Mouse (Mus musculus) left cerebral cortex, postnatal 4 days (tissue): ENCODE measurements at regions not wholly inside any gene's neighbourhood (a gene's known extent, or its start where the extent isn't known, plus 50 kb on each side); places are given as distances from the start of the nearest gene placed in this dataset.
A peak's percentile ranks its signal among the peaks of the same experiment; 100 is the strongest.

ENCODE experiments used
- DNase-seq: peaks from one replicate; pipeline ENCODE4 v3.0.0-alpha.2; 2022
- intact Hi-C: fragments of 180-260 bp; cut with DNase I; formaldehyde crosslinking; loops from one replicate; pipeline ENCODE4 v1.15.1; 2025

DNA sequence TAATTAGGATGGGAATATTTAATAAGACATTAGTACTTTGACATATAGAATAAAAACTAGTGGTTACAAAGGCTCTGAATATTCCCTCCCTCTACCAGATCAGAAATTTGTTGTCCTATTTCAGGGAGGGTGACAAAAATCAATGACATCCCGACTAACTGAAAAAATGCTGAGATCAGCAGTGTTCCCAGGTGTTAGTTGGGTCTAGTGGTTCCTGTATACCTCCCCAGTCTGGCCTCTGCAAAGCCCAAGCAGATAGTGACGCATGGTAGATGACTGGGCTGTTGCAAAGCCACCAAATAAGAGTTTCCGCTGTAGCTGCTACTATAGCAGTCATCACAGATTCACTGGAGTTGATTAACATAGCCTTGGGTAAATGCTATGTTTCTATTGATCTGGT lies 59.9 kb upstream of the Gm4791 start:
- DNase-seq, result no peak
- intact Hi-C loops, result no loop called here

DNA sequence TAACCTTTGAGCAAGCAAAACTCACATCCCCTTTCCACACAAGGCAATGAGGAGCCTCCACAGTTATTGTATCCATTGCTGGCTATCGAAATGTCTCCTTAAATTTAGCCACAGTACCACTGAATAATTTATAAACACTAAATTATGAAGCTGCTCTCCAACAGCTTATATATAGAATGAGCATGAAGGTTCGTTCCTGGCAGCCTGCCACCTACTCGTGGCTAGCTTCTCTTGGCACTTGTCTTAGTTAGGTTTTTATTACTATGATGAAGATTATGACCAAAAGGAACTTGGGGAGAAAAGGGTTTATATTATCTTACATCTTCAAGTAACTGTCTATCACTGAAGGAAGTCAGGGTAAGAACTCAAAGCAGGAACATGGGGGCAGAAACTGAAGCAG lies 72.9 kb upstream of the Gm4791 start:
- intact Hi-C loops, result no loop called here
- no peak for DNase-seq

DNA sequence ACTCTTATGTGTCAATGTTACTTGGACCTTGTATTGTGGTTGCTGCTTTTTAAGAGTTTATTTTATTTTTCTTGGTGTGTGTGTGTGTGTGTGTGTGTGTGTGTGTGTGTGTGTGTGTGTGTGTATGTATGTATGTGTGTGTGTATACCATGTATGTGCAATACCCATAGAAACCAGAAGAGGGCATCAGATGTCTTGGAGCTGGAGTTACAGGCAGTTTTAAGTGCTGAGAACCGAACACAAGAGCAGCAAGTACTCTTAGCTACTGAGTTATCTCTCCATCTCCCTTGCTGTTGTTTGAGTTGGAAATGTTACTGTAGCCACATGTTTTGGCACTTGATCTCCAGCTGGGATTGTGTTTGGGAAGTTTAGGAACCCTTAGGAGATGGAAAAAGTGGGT lies 78.5 kb upstream of the Gm4791 start:
- no peak for DNase-seq
- intact Hi-C loops, result no loop called here

DNA sequence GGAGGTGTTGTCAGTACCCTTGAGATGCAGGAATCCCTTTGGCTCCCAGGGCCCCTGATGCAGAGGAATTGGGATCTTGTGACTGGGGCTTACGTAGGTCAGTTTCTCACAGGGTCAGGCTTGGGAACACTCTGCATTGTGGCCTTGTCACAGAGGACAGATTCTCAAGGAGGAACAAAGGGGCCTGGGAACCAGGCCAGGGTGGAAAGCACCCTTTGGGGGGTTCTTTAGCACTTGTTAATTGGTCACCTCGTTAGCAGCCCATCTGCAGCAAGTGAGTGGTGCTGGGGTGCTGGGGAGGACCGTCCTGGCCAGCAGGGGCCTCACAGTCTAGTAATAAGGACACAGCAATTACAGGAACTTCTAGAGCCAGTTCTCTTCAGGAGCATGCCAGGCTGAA lies 85.3 kb upstream of the Gm4791 start:
- peak; percentile 23 for DNase-seq
- intact Hi-C loops, result no loop called here

DNA sequence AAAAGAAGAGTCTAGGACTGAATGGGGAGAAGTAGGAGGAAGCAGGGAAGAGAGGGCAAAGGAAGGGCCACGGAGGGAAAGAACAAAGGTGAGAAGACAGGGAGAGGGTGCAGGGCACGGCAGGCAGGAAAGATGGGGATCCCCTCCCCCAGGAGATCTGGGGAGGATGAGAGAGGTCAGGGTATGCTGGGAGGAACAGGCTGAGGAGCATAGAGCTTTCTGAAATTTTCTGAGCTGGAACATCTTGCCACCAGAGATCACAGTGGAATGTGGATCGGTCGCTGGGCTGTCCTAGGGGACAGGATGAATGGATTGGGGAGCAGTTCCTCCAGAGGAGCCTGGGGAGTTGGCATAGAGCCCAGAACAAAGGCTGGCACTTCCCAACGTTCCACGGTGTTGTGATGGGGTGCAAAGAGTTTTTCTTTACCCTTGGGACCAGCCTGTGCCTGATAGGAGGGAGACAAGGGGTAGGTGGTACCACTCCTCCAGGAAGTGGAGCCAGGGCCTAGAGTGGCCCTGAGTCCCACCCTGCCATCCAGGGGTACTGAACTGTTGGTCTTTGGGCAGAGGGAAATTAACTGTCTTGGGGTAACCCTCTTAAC lies 89.0 kb upstream of the Gm4791 start:
- intact Hi-C loops, result no loop called here
- DNase-seq, result peak; percentile 18

DNA sequence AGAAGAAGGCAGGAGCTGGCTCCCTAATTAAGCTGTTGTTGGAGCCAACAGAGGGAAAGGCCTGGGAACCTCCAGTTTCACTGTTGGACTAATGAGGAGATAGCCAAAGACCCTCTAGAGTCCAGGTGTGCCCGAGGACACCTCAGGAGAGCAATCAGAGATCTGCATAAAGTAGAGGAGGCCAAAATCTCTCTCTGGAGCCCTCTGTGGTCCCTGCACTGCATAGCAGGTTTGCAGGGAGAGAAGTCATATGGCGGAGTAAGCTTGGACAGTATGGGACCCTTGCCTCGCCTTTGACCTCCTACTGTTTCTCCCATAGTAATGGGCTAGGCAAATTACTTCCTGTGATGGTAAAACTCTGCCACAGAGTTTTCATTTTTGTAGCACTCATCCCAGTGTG lies 93.5 kb upstream of the Gm4791 start:
- no peak for DNase-seq
- intact Hi-C loops, result no loop called here

DNA sequence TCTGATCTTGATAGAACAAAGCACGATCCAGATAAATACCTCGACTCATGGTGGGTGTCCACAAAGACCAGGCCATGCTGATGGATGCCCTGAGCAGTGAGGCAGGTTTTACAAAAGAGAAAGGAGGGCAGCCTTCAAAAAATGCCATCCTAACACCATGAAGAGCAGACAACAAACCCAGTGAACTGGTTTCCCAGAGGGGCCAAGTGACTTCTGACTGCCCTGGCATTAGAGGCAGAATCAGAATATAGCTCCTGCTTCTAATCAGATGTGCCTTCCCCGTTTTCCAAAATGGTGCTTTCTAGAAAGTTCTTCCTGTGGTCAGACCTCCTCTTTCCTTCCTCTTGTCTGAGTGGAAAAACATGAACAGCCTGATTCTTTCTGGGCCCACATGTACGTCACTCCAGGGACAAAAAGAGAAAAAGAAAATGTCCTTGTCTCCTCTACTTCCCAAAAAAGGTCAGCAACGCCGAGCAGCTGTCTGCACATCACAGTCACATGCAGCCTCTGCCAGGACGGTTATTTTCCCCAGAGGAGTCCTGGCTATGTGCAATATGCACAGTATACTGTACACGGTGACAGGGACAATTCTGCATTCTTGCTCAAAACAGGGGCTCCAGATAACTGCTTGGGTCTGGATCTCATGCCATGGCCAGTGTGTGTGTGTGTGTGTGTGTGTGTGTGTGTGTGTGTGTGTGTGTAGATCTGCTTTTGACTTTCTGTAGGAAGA lies 94.9 kb upstream of the Gm4791 start:
- DNase-seq, result no peak
- intact Hi-C loops, result no loop called here

DNA sequence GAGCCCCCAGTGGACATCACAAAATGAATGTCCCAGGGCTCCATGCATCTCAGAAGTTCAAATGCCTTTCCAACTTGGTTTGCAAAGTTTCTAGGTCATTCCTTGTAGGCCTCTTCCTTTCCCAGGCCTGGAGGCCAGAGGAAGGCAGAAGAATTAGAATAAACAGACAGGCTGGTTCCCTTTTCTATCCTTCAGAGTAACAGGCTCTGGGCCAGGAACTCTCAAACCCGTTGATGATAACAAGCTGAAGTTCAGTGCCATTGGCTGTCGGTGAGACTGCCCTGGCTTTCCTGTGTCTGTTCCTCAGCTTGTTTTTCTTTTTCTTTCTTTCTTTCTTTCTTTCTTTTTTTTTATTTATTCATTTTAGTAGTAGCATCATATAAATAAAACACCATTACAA lies 99.3 kb upstream of the Gm4791 start:
- no peak for DNase-seq
- intact Hi-C loops, result no loop called here

DNA sequence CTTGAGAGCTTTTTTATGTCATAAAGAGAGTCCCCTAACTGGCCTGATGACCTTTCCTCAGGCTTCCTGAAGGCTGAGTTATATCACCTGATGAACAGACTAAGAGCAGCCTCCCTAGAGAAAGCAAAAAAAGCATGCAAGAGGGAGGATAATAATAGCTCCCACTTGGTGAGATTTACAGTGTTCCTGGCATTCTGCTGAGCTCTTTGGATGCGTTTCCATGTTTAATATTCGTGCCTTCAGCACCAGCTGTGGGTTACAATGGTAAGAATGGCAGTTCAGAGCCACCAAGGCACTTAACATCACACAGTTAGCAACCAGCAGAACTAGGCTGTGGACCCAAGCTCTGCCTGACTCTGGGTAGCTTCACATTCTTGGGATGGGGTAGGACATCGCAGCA lies 100.4 kb upstream of the Gm4791 start:
- DNase-seq, result no peak
- intact Hi-C loops, result no loop called here

DNA sequence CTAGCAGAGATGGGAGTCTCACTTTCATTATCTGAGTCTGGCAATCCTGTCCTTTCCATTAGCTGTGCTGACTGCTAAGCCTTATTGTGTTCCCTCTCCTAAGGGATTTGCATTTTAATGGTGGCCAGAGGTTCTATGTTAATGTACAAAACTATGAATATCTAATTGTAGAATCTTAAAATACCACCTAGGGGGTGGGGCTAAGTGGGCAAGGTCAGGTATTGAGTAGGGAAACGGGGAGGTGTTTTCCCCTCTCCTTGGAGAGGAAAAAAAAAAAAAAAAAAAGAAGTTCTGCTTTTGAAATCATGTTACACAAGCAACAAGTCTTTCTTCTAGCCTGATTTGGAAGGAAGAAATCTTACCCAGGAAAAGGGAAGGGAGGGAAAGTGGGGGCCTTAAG lies 106.7 kb upstream of the Gm4791 start:
- DNase-seq, result no peak

DNA sequence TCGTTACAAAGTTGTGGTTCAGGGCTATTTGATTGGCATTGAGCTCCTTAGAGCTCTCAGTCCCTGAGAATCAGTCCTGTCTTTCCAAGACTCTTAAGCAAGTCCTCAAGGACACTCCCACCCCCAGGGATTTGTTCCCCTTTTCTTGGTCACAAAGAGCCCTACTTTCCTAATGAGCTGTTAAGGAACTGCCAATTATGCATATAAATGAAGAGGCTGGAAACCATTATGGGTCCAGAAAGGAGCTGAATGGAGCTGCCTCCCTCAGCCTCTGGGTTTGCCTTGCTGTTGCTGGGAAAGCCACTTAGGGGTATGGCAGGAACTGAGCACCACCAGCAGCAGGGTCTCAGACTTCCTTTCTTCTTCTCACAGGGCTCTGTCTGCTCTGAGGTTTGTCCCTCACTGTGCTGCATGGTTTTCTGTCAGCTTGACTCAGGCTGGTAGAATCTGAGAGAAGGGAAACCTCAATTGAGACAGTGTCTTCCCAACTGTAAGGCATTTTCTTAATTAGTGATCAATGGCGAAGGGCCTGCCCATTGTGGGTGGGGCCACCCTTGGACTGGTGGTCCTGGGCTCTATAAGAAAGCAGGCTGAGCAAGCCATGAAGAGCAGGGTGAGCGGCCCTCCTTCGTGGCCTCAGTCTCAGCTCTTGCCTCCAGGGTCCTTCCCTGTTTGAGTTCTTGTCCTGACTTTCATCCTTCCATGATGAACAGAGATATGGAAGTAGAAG lies 108.4 kb upstream of the Gm4791 start:
- DNase-seq, result no peak
- intact Hi-C loops, result no loop called here

More for the DNA sequence above, 106.7 kb upstream of the Gm4791 start:
- intact Hi-C loops, result no loop called here

DNA sequence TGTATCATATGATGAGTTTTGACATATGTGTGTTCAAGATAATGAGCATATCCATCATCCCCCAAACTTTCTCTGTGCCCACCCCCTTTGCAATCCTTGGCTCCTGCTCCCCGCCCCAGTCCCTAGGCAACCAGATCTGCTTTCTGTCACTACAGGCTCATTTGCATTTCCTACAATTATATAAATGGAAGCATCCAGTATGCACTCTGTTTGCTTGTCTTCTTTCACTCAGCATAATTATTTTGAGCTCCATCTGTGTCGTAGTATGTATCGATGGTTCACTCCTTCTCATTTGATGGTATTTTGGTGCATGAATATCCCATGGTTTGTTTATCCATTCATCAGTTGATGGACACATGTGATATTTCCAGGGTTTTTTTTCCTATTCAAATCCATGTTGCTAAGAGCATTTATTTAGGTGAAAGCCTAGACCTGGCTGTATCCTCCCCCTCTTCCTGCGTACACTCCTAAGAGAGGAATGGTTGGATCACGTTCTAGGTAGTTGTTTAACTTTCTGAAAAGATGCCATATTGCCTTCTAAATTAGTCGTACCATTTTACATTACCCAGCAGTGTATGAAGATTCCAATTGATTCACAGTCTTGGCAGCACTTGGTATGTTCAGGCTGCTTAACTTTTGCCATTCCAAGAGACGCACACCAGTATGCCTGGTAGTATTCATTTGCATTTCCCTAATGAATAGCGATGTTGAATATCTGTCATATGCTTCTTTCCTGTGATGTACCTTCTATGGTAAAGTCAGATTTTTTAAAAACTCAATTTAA lies 127.1 kb upstream of the Gm4791 start:
- DNase-seq, result no peak
- intact Hi-C loops, result no loop called here

DNA sequence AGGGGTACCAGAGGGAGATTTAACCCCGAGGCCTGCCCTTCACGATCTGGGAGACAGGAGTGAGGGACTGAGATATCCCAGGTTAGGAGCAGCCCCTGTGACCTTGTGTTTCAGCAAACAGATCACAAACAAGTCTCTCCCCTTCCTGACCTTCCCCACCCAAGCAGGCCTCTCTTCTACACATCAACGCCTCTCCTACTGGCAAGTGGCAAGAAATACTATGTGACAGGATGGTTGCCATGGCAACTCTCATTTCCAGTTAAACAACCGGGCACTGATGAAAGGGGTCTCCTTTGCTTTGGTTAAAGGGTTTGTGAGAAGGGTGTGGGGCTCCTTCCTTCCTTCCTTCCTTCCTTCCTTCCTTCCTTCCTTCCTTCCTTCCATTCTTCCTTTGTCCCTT lies 134.6 kb upstream of the Gm4791 start:
- DNase-seq, result no peak
- intact Hi-C loops, result no loop called here

DNA sequence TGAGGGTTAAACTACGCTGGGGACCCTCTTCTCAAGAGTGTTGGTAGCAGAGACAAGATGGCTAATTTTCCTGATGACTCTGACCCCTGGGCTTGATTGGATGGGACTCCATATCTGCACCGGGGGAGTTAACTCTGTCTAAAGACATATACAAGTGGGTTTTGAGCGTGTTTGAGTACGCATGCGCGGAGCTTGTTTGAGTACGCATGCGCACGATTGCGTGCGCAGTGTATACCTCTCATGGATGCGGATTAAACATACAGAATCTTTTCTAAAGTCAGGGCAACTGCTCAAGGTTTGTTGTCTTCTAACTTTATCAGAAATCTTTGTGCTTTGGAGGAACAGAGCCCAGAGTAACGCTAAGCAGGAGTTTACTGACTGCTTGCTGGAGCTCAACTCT lies 146.8 kb upstream of the Gm4791 start:
- no peak for DNase-seq
- intact Hi-C loops, result no loop called here

DNA sequence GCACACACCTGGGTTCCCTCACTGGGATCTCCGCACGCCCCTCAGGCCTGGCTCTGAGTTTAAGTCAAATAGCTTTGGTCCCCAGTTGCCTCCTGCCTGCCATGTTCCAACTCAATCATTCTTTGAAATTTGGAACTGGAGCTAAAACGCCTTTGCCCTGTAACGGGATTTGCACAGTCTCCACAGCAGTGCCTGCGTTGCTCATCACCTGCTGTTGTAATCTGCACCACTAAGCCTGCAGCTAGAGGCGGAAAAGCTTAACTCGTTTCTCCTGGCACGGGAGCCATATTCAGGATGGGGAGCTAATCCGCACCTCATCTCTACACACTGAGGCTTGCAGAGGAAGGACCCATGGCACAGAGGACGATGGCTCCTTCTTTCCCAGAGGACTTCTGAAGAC lies 147.2 kb upstream of the Gm4791 start:
- no peak for DNase-seq

DNA sequence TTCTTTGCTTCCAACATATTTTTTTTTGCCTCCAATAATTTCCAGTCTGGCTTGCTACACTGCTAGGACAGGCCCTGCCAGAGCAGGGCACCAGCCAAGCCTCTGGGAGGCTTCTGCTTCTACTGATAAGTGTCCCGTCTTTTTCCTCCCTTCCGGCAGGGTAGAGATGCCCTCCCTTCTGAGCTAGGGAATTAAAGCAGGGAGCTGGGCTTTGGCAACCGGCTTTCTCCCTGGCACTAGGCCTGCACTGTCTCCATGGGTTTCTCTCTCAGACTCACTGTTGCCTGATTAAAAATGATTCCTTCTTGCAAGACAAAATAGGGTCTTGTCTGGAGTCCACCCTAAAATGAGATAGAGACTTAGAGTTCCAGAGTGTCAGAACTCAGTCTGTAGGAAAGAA lies 153.3 kb upstream of the Gm4791 start:
- intact Hi-C loops, result no loop called here
- peak; percentile 83 for DNase-seq

More for the DNA sequence above, 147.2 kb upstream of the Gm4791 start:
- intact Hi-C loops, result no loop called here

DNA sequence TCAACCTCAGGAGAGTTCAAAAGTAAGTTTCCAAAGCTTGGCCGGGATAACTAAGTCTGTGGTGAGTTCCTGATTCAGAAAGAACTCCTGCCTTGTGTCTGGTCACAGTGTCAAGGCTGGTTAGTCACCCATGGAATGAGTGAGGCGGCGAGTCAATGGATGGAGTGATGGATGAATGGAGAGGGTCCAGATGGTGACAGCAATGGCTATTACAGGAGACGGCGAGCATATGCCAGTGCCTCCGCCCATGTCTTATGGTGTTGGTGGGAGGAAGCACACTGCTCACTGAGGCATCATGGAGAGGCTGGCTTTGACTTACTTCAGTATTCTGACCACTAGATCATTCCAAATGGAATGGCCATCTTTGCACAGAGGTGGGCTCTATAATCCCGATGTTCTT lies 154.8 kb upstream of the Gm4791 start:
- intact Hi-C loops, result no loop called here
- DNase-seq, result peak; percentile 48

DNA sequence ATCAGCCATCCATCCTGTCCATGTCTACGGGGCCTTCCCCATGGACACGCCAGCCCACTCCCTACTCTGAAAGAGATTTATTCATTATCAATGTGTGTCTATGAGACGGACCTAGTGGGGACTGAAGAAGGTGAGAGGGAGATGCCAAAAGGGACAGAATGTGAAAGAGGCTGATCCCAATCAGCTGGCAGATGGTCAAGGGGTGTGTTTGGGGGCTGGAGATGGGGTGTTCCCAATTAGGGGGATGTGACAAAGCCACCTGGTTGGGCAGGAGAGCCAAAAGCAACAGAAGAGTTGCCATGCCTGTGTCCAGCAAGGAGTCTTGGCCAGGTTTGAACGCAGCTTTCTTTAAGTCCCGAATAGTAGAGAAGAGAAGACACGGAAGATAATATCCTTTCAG lies 157.0 kb upstream of the Gm4791 start:
- peak; percentile 18 for DNase-seq
- intact Hi-C loops, result no loop called here

DNA sequence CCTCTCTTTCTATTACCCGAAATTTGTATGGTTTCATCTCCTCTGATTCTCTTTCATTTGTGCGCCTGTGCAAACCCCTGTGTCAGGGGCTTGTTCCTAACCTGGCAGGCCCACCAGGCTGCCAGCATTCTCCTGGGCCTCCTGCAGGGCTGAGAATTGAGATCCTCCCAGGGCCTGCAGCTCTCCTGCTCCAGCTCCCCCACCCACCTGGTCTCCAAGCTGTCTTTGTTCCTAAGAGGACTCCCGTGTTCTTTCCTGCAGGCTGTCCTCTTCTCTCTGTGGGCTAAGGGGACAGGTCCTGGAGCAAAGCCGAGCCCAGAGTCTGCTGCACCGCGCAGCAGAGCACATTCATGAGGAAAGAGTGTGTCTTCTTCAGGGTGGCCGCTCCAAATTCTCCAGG lies 163.3 kb upstream of the Gm4791 start:
- intact Hi-C loops, result no loop called here
- DNase-seq, result peak; percentile 6

DNA sequence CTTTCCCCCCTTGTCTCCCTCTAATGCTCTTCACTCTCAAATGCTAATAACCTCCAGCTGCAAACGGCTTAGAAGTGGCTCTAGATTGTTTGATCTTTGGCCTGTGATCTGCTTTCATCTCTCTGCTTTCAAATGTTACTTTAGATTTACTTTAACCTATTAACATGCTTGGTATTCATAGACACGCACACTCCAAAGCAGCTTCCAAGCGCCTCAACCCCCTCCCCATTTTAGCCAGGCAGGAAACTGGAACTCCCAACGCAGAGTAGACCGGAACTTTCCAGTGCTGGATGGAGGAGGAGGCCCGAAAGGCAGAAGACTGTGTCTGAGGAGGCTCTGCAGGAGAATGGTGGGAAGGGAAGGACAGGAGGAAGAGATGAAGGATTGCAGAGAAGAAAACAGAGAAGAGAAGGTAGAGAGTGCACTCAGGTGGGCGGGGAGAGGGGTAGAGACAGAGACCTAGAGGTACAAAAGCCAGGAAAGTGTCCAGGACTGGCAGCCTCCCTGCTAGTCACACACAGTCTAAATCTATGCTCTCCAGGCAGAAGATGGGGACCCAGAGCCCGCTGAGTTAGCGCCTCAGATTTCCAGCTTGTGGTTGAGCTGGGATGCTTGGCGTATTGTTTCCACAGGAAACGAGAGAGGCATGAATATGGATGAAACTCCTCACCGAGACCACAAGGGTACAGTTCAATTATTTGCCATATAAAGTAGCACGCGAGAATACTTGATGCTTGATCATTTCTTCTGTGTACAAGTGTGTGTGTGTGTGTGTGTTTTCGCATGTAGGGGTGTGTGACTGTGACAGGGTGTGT lies 167.6 kb upstream of the Gm4791 start:
- no peak for DNase-seq
- intact Hi-C loops, result no loop called here

DNA sequence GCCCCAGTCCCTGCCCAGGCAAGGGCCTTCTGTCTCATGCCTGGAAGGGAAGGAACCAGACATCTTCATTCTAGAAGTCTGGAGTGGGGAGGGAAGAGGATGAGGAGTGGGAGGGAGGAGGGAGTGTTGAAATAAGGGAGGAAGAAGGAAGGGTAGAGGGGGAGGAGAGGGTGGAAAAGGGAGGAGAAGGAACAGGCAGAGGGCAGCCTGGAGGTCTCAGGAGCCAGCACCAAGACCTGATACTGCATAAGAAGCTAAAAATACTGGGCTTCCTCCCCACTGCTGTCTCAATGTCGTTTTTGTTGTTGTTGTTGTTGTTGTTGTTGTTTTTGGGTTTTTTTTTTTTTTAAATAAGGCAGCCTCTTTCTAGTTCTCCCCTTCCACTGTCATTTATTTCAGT lies 168.2 kb upstream of the Gm4791 start:
- no peak for DNase-seq

More for the DNA sequence above, 168.2 kb upstream of the Gm4791 start:
- intact Hi-C loops, result no loop called here
